Mouse (Mus musculus): ENCODE data around the gene Dab2.

Gene Dab2

DNA sequence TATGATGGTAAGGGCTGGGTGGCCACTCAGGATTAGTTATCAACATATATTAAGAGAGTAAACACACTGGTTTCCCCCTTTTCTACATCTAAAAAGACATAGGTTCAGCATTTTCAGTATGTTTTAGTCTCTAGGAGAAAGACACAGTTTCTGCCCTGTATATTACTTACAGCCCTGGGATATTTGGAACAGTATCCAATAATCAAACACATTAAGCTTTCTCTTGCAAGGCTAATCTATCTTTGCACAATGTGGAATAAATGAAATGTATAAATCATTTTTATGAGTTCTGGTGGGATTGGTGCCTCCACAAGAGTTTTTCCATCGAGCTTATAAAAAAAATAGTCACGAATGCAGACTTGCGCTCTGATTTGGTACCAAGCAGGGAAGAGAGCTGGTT is 169.8 kb downstream of the Dab2 start:
- no peak for DNase-seq (ENCODE audit: low spot score)

DNA sequence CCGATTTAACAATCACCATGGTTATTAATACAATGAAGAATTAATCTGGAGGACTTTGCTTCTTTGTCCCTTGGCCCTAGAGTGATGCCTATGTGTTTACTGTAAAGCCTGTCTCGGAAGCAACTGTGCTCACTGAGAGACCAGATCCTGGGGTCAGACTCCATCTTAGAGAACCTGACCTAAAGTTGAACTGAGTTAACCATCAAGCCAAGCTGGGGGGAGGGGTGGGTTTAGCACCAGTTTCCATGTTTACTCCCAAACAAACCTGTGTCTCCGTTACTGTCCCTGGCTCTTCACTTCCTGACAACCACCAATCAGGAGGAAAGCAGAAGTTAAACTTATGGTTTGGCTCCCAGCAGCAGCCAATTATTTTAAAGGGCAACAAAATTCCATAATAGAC is 184.0 kb downstream of the Dab2 start:
- no peak for DNase-seq (ENCODE audit: low spot score)

Measured in testis, postnatal 10 days (tissue).